Mouse (Mus musculus): ENCODE measurements around the gene Hmga1b. TPM values are rescaled to one million over a fixed set of nuclear protein-coding genes. Genes with fewer than 3 reads are reported as not detected.

Hmga1b gene
- polyA plus RNA-seq, 1 experiment from 2014 or later: 3.8 TPM

DNA sequence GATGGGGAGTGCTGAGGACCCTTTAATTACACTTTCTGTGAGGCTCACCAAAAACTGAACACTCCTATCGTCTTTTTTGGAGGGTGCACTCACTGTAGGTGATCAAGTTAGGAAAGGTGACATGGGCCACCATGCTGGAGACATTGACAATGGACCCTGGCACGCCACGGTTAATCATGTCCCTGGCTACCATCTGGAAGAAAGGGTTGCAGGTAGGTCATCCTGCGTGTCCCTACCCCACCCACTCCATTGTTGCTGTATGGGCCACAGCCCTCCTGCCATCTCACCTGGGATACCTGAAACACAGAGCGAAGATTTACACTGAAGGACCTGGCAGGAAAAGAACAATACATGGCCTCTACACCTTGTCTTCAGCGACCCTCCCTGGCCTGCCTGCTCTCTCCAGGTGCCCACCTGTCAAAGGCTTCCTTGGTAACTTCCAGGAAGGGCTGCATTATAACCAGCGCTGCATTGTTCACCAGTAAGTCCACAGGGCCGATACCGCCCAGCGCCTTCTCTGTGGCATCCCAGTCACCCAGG lies 32.2 kb upstream of the Hmga1b start:
- no peak for ATAC-seq
- 87% methylated on average over 10 of the region's 10 CpGs for WGBS

DNA sequence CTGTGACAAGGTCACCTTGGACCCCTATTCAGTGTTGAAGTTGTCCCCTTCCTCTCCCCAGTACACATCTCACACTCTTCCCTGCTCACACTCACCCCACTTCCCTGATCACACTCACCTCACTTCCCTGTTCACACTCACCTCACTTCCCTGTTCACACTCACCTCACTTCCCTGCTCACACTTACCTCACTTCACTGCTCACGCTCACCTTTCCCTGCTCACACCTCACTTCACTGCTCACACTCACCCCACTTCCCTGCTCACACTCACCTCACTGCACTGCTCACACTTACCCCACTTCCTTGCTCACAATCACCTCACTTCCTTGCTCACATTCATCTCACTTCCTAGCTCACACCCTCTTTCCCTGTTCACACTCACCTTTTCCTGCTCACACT lies 31.2 kb upstream of the Hmga1b start:
- ATAC-seq (no peak), DNase-seq (ENCODE audit: low spot score) (no peak)
- Histone ChIP-seq H3K36me3 (ENCODE audit: control insufficient read depth, insufficient read depth, low read length) (no peaks in the 10 kb centered on the region), H3K4me3 (ENCODE audit: low read depth, low read length) (no peak overlapping the region), H3K4me2 (ENCODE audit: low read length) (no peak overlapping the region), H3K4me1 (ENCODE audit: control insufficient read depth, insufficient read depth, low read length) (peaks cover 3% of the 10 kb centered on the region; the same call in 1 of the 2 replicates), H3K27me3 (replicated peaks; ENCODE audit: control insufficient read depth, insufficient read depth, low read length) (no peaks in the 10 kb centered on the region), H3K9ac (ENCODE audit: low read length) (no peak overlapping the region), H3K9me3 (replicated peaks; ENCODE audit: control insufficient read depth, low read length) (no peaks in the 10 kb centered on the region), H3K27ac (ENCODE audit: low read depth, low read length) (no peak overlapping the region)
- 96% methylated on average over 1 of the region's 1 CpGs for WGBS

More for the DNA sequence above, 32.2 kb upstream of the Hmga1b start:
- Histone ChIP-seq H3K4me3 (ENCODE audit: low read depth, low read length) (no peak overlapping the region), H3K4me2 (ENCODE audit: low read length) (no peak overlapping the region), H3K9me3 (replicated peaks; ENCODE audit: control insufficient read depth, low read length) (no peaks in the 10 kb centered on the region), H3K27me3 (replicated peaks; ENCODE audit: control insufficient read depth, insufficient read depth, low read length) (no peaks in the 10 kb centered on the region), H3K9ac (ENCODE audit: low read length) (no peak overlapping the region), H3K4me1 (ENCODE audit: control insufficient read depth, insufficient read depth, low read length) (peaks cover 4% of the 10 kb centered on the region; the same call in 1 of the 2 replicates), H3K27ac (ENCODE audit: low read depth, low read length) (no peak overlapping the region), H3K36me3 (ENCODE audit: control insufficient read depth, insufficient read depth, low read length) (no peaks in the 10 kb centered on the region)
- DNase-seq (ENCODE audit: low spot score): no peak

DNA sequence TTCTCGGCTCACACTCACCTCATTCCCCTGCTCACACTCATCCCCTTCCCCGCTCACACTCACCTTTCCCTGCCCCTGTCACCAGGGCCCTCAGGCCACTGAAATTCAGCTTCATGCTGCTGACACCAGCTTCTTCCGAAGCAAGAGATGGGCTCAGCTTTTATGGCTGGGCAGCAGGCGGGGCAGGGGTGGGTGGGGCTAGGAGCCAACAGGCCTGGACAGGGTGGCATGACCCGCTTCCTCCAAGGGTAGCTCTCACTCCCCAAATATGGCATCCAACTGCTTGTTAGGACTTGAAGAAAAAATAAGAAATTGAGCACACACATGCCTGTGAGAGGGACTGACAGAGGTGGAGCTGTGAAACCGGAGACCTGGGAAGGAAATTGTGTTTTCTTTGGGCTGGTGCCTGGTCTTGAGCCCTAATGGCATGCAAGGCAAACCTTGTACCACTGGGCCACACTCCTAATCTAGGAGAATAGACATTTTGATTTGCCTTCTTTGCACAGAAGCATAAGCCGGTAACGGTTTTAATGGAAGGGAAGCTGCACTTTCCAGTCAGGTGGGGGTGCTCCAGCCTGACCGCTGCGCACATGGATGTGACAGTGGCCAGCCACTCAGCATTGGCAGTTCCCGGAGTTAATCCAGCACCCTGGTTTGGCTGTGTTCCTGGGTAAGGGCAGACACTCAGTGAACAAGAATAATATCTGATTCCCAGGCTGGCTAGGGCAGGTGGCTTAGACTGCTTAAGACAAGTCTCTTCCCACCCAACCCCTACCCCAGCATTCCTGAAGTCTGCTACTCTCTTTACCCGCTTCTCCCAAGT lies 30.5 kb upstream of the Hmga1b start, which contains the start of gene Cbr2:
Gene Cbr2, minus strand, starts transcription at position 257 of the 823 bp plus-strand sequence.
- 82% methylated on average over 12 of the region's 12 CpGs for WGBS
- Histone ChIP-seq H3K27ac (ENCODE audit: low read depth, low read length) (no peak within 1 kb of the TSS), H3K4me2 (ENCODE audit: low read length) (no peak within 1 kb of the TSS), H3K27me3 (replicated peaks; ENCODE audit: control insufficient read depth, insufficient read depth, low read length) (no peaks in the 10 kb centered on the region), H3K9me3 (replicated peaks; ENCODE audit: control insufficient read depth, low read length) (no peaks in the 10 kb centered on the region), H3K9ac (ENCODE audit: low read length) (no peak within 1 kb of the TSS), H3K4me3 (ENCODE audit: low read depth, low read length) (no peak within 1 kb of the TSS), H3K36me3 (ENCODE audit: control insufficient read depth, insufficient read depth, low read length) (no peaks in the 10 kb centered on the region), H3K4me1 (ENCODE audit: control insufficient read depth, insufficient read depth, low read length) (no peaks in the 10 kb centered on the region; the same call in 1 of the 2 replicates)
- DNase-seq (ENCODE audit: low spot score) (no peak), ATAC-seq (no peak)

DNA sequence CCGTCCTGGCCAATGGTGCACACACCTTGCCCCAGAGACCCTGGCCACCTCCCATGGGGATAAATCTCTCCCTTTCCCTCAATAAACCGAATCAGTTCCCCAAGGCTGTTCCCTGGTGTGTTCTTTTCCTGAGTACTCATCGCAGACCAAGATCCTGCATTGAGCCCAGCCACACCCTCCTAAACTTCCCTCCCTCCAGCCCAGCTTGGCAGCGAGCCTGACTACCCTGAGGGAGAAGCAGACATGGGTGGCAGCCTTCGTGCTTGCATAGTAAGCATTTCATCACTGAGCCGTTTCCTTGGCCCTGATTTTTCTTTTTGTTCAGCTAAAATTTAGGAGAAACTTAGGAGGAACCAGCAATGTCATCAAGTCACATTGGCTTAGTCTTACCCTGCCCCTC lies 29.1 kb upstream of the Hmga1b start:
- DNase-seq (ENCODE audit: low spot score): no peak

DNA sequence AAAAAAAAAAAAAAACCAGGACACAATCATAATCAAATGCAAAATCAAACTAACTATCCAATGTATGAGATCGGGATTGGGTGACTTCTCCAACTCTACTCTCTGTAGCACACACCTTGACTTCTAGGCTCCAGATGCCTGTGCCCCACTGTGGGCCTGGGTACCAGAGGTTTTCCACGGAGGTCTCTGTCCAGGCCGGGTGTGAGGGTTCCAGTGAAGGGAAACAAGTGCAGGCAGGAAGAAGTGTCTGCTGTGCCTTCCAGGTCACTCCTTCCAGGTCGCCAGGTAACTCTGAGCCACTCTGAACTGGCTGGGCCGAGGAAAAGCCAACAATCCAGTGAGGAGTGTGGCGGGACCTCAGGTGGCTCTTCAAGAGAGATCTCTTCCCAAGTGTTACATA lies 26.2 kb upstream of the Hmga1b start:
- 71% methylated on average over 6 of the region's 6 CpGs for WGBS
- no peak for ATAC-seq
- H3K27me3 ChIP-seq (replicated peaks; ENCODE audit: control insufficient read depth, insufficient read depth, low read length): no peaks in the 10 kb centered on the region

More for the DNA sequence above, 29.1 kb upstream of the Hmga1b start:
- H3K4me1 ChIP-seq (ENCODE audit: control insufficient read depth, insufficient read depth, low read length): no peaks in the 10 kb centered on the region; the same call in 1 of the 2 replicates
- no peak overlapping the region for H3K27ac ChIP-seq (ENCODE audit: low read depth, low read length)
- 61% methylated on average over 6 of the region's 6 CpGs for WGBS
- H3K4me2 ChIP-seq (ENCODE audit: low read length): no peak overlapping the region
- no peaks in the 10 kb centered on the region for H3K9me3 ChIP-seq (replicated peaks; ENCODE audit: control insufficient read depth, low read length)
- H3K36me3 ChIP-seq (ENCODE audit: control insufficient read depth, insufficient read depth, low read length): no peaks in the 10 kb centered on the region
- no peak for ATAC-seq
- no peak overlapping the region for H3K4me3 ChIP-seq (ENCODE audit: low read depth, low read length)
- H3K27me3 ChIP-seq (replicated peaks; ENCODE audit: control insufficient read depth, insufficient read depth, low read length): no peaks in the 10 kb centered on the region
- H3K9ac ChIP-seq (ENCODE audit: low read length): no peak overlapping the region

DNA sequence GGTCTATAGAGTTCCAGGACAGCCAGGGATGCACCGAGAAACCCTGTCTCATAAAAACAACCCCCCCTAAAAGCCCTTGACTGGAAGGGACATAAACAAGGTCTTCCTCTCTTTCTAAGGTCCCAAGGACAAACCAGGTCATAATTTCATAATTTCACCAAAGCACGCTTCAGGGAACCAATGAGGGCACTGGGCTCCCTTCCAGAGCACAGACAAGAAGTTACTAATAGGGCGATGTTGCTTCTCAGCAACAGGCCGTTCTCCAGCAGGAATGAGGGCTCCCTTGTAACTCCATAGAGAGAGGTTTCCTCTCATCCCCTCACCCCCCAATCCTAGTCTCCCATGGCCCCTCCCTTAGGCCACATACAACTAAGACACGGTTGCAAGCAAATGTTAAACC lies 21.6 kb upstream of the Hmga1b start:
- WGBS: 89% methylated on average over 5 of the region's 5 CpGs
- no peak for ATAC-seq
- no peak for DNase-seq (ENCODE audit: low spot score)
- H3K4me1 ChIP-seq (ENCODE audit: control insufficient read depth, insufficient read depth, low read length): no peaks in the 10 kb centered on the region
- H3K4me2 ChIP-seq (ENCODE audit: low read length): no peak overlapping the region
- no peaks in the 10 kb centered on the region for H3K36me3 ChIP-seq (ENCODE audit: control insufficient read depth, insufficient read depth, low read length)
- no peaks in the 10 kb centered on the region for H3K9me3 ChIP-seq (replicated peaks; ENCODE audit: control insufficient read depth, low read length)
- H3K27ac ChIP-seq (ENCODE audit: low read depth, low read length): no peak overlapping the region
- H3K9ac ChIP-seq (ENCODE audit: low read length): no peak overlapping the region
- no peak overlapping the region for H3K4me3 ChIP-seq (ENCODE audit: low read depth, low read length)
- H3K27me3 ChIP-seq (replicated peaks; ENCODE audit: control insufficient read depth, insufficient read depth, low read length): no peaks in the 10 kb centered on the region

More for the DNA sequence above, 26.2 kb upstream of the Hmga1b start:
- no peak for DNase-seq (ENCODE audit: low spot score)
- Histone ChIP-seq H3K9me3 (replicated peaks; ENCODE audit: control insufficient read depth, low read length) (no peaks in the 10 kb centered on the region), H3K4me2 (ENCODE audit: low read length) (no peak overlapping the region), H3K4me3 (ENCODE audit: low read depth, low read length) (no peak overlapping the region), H3K27ac (ENCODE audit: low read depth, low read length) (no peak overlapping the region), H3K36me3 (ENCODE audit: control insufficient read depth, insufficient read depth, low read length) (no peaks in the 10 kb centered on the region), H3K4me1 (ENCODE audit: control insufficient read depth, insufficient read depth, low read length) (no peaks in the 10 kb centered on the region), H3K9ac (ENCODE audit: low read length) (no peak overlapping the region)

DNA sequence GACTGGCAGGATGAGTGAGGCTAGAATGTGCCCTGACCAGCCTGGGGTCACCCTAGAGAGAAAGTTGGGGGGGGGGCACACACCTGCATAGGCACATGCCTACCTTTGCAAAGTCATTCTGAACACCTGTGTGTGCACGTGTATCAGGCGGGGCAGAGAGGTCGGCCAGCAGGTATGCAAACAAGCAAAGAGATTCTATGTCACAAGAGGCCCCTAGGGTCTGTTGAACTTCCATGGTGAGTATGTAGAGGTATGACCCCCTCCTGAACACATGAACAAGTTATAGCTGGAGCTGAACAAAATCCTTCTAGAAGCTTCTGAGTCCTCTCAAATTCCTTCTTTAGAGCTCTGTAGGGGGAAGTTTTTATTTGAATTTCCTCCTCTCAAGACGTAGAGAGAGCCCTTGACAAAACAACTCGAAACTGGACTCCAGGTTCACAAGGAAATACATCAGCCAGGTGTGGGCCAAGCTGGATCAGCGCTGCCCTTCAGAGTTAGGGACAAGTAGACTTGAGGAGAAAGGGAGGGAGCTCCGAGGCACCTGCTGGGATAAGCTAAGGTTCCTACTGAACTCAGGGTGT lies 18.4 kb upstream of the Hmga1b start:
- Histone ChIP-seq H3K27ac (ENCODE audit: low read depth, low read length) (no peak overlapping the region), H3K36me3 (ENCODE audit: control insufficient read depth, insufficient read depth, low read length) (no peaks in the 10 kb centered on the region)

DNA sequence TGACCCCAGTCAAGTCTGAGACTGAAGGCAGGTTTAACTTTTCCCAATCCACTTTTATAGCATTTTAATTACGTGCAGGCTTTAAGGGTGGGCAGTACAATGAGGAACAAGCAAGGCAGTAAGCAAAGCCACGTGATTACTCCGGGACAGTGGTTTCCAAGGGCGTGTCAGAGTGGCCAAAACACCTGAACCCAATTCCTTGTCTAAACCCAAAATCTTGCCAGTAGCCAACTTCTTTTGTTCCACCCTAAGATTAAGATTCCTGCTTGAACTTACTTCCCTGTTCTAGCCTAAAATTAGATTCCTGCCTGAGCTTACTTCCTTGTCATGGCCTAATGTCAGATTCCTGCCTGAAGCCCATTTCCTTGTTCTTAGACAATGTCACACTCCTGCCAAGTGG lies 14.6 kb upstream of the Hmga1b start:
- Histone ChIP-seq H3K9ac (ENCODE audit: low read length) (no peak overlapping the region), H3K9me3 (replicated peaks; ENCODE audit: control insufficient read depth, low read length) (no peaks in the 10 kb centered on the region), H3K4me1 (ENCODE audit: control insufficient read depth, insufficient read depth, low read length) (no peaks in the 10 kb centered on the region), H3K4me3 (ENCODE audit: low read depth, low read length) (no peak overlapping the region), H3K4me2 (ENCODE audit: low read length) (no peak overlapping the region), H3K36me3 (ENCODE audit: control insufficient read depth, insufficient read depth, low read length) (no peaks in the 10 kb centered on the region), H3K27me3 (replicated peaks; ENCODE audit: control insufficient read depth, insufficient read depth, low read length) (no peaks in the 10 kb centered on the region), H3K27ac (ENCODE audit: low read depth, low read length) (no peak overlapping the region)
- WGBS: 79% methylated on average over 4 of the region's 4 CpGs
- ATAC-seq: no peak
- no peak for DNase-seq (ENCODE audit: low spot score)

More for the DNA sequence above, 18.4 kb upstream of the Hmga1b start:
- 80% methylated on average over 7 of the region's 7 CpGs for WGBS
- no peaks in the 10 kb centered on the region for H3K9me3 ChIP-seq (replicated peaks; ENCODE audit: control insufficient read depth, low read length)
- no peak for DNase-seq (ENCODE audit: low spot score)
- ATAC-seq: no peak
- no peaks in the 10 kb centered on the region for H3K4me1 ChIP-seq (ENCODE audit: control insufficient read depth, insufficient read depth, low read length)
- H3K4me3 ChIP-seq (ENCODE audit: low read depth, low read length): no peak overlapping the region
- H3K4me2 ChIP-seq (ENCODE audit: low read length): no peak overlapping the region
- no peak overlapping the region for H3K9ac ChIP-seq (ENCODE audit: low read length)
- no peaks in the 10 kb centered on the region for H3K27me3 ChIP-seq (replicated peaks; ENCODE audit: control insufficient read depth, insufficient read depth, low read length)

DNA sequence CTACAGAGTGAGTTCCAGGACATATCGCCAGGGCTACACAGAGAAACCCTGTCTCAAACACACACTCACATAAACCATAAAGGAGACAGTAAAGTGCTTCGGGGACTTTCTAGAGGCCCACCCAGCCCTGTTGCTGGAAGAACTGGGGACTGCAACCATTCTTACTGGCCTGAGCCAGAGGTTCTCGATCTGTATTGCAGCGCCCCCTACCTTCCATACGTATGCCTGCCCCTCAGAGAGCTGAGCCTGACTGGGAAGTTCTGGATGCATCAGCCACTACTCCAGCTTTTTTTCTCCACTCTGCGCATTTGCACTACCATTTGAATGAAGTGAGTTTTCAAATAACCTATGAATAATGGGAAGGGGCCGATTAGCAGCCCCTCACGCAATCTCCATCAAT lies 13.2 kb upstream of the Hmga1b start:
- H3K4me1 ChIP-seq (ENCODE audit: control insufficient read depth, insufficient read depth, low read length): no peaks in the 10 kb centered on the region
- no peaks in the 10 kb centered on the region for H3K9me3 ChIP-seq (replicated peaks; ENCODE audit: control insufficient read depth, low read length)
- ATAC-seq: no peak
- DNase-seq (ENCODE audit: low spot score): peak; percentile 4
- H3K9ac ChIP-seq (ENCODE audit: low read length): no peak overlapping the region
- H3K36me3 ChIP-seq (ENCODE audit: control insufficient read depth, insufficient read depth, low read length): no peaks in the 10 kb centered on the region
- no peak overlapping the region for H3K4me3 ChIP-seq (ENCODE audit: low read depth, low read length)
- H3K27me3 ChIP-seq (replicated peaks; ENCODE audit: control insufficient read depth, insufficient read depth, low read length): no peaks in the 10 kb centered on the region
- no peak overlapping the region for H3K27ac ChIP-seq (ENCODE audit: low read depth, low read length)
- H3K4me2 ChIP-seq (ENCODE audit: low read length): no peak overlapping the region
- 56% methylated on average over 8 of the region's 8 CpGs for WGBS

All from forebrain, embryonic 14.5 days (tissue).